Mouse (Mus musculus): ENCODE results near the gene Mrto4.

- TF ChIP-seq CTCF (IDR thresholded peaks at IDR 0.05) (no peak), EP300 (IDR thresholded peaks at IDR 0.05) (no peak)
Measured at GRCm38 (mm10) chr4:139319740-139320139, 32.6 kb downstream of the Mrto4 start.
